Mouse (Mus musculus): ENCODE results near the gene Stradb. TPM values are rescaled to one million over a fixed set of nuclear protein-coding genes. Genes with fewer than 3 reads are reported as not detected.

Stradb gene
- 100 to 1,000 TPM; 134 to 135 TPM for total RNA-seq (2021)
- long read RNA-seq, experiment 1, transcript Stradb-201 (12 exons, 2,960 nt): major isoform, 97 of 119 reads
- long read RNA-seq, experiment 1, partial matches to known transcripts: 5 of 119 reads
- long read RNA-seq, experiment 1, other reads (novel, unspliced or antisense): 11 of 119 reads
- long read RNA-seq, experiment 2, transcript Stradb-201 (12 exons, 2,960 nt): major isoform, 143 of 178 reads
- long read RNA-seq, experiment 2, transcript Stradb-203 (11 exons, 2,070 nt): minor isoform, 7 of 178 reads
- long read RNA-seq, experiment 2, partial matches to known transcripts: 6 of 178 reads
- long read RNA-seq, experiment 2, other reads (novel, unspliced or antisense): 20 of 178 reads

DNA sequence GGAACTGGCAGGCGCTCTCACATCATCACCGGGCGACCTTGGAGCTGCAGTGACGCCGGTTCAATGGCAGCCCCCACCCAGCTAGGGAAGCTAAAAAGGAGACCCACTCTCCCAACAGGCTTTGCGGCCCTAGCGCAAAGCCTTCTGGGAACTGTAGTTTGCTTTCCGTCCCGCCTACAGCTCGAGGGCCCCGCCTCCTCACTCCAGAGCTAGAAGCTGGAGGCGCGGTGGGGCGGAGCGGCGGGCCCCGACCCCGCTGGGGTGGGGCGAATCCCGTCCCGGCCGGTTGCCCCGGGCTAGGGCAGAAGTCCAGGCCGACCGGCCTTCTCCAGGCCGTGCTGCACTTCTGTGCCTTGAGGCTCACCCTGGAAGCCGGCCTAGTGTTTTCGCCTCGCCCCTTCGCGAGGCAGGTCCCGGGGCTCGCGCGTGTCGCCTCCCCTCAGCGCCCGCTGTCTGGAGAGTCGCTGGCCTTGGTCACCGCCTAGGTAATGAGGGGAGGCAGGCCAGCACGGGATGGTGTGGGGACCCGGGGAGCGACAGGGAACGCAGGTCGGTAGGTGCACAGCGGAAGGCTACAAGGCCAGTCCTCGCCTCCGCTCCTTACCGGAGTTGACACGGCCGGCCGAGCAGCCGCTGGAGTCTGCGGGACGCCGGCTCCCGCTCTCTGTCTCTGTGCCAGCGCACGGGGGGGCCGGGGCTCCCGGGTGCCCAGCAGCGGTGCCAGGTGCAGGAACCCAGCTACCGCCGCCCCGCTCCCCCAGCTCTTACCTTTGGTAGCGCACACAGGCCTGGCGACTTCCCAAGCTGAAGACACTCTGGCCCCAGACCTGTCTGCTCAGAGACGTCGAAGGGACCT, at the start of gene Stradb, which contains the start of gene Trak2:
Gene Stradb, plus strand, starts transcription at position 157 of the 856 bp plus-strand sequence.
Gene Trak2, minus strand, starts transcription at position 65 of the 856 bp plus-strand sequence.
- intact Hi-C loops (cut with DNase I): no loop called here
- DNase-seq: peak; percentile 90 to 91

DNA sequence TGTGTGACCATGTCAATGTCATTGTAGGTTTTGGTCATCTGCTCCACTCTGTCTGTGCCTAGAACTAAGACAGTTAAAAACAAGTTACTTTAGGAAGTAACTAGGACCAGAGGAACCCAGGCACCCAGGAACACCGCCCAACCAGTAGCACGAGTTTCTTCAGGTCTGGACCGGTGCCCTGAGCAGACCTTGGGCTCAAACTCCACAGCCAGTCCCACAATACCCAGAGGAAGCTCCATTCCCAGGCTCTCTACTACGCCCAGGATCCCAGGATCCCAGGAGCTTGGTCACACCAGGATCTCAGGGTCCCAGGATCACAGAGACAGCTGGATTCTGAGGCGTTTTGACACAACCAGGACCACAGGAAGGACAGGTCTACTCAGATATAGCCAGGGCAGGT, 46.7 kb upstream of the Stradb start:
- no peak for DNase-seq
- intact Hi-C loops (cut with DNase I): no loop called here

DNA sequence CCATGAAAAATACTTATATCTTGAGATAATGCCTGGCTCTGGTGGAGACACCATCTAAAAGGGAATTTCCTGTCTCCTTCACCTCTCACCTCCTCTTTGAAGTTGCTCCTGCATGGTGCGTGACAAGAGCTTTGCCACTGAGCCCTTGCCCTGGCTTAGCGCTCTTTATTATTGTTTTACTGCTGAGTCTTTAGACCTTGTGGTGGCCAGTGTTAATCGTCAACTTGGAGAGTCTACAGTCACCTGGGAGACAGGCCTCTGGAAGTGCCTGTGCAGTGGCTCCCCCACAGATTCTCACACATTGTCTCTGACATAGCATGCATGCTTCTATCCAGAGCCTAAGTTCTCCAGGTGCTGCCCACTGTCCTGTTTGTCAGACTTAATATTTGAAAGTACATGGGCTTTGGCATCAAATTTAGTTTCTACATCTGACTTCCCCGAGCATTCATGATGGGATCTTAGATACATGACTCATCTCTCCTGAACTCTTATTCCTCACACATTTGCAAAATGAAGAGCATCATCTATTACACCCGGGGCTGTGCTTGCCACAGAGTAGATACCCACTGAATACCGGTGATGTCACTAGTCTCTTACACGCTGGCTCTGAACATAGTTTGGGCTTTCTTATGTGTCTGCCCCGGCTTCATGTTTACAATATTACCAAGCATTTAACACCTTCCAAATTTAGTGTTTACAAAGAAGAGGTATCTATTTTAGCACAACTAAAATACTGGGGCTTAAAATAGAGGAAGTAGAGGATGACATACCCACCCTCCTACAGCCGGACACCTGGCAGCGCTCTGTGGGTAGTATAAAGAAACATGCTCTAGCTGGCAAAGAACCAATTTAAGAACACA, 36.3 kb upstream of the Stradb start:
- intact Hi-C loops (cut with DNase I): no loop called here

DNA sequence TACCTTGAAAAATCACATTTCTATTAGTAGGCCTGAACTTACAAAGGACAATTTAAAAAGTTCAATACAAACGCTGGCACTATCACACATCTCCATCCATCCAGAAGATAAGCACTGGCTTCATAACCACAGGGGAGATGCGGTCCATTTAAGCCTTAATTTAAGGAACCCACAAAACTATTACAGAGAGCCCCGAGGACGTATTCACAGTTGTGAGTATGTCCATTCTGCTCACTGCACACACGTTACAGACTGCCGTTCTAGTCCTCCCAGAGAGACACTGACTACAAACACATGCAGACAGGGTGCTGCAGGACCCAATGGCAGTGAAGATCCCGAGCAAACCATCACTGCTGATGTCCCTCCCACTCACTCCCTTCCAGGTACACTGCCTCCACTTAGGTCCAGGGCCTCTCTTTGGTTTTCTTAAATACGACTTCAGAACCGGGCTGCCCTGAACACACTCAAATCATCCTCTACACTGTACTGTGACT, 35.7 kb upstream of the Stradb start:
- intact Hi-C loops (cut with DNase I): no loop called here
- DNase-seq: no peak

More for the DNA sequence above, 36.3 kb upstream of the Stradb start:
- no peak for DNase-seq

DNA sequence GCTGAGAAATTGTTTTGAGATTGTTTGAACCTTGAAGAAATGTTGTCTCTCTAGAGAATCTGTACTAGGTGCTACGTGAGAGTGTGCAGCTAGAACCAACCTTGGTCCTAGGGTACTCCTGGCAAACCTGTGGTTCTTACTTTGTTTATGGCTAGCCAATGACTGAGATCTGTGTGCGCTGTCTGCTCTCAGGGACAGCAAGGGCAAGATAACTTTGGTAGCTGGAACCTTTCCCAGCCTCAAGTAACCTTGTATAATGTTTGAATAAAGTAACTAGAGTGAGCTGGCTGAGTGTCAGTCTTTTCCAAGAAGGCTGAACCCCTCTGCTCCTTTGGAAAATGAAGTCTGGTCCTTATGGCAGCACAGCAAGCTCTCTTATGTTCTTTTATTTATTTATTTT, 27.8 kb upstream of the Stradb start:
- no peak for DNase-seq
- intact Hi-C loops (cut with DNase I): no loop called here

DNA sequence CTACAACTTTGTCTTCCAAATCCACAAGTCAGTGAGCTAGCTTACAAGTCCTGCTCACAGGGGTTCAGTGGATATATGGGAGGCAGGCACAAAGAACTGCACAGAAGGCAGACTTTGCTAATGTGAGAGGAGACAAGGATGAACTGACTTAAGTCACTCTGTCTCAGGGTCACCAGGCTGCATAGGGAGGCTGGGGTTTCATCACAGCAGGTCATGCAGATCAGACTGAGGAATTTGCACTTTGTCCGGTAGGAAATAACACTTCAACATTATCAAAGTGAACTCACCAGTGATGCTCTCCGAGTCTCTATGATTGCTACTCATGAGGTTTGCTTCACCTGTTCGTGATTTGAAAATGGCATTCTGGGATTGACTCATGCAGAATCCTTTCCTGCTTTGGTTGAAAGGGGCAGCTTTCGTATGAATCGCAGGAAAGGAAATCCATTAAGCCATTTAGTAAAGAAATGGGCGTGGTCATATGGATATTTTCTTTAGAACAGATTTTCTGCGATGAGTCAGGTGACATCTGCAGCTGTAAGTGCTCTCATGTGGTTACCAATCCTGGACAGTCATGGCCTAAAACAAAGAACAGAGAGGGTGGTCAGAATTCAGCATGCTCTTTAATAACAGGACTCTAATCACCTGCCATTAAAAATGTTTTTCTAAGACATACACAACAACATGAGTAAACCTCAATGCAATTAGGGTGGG, 27.2 kb upstream of the Stradb start:
- no peak for DNase-seq
- intact Hi-C loops (cut with DNase I): no loop called here

DNA sequence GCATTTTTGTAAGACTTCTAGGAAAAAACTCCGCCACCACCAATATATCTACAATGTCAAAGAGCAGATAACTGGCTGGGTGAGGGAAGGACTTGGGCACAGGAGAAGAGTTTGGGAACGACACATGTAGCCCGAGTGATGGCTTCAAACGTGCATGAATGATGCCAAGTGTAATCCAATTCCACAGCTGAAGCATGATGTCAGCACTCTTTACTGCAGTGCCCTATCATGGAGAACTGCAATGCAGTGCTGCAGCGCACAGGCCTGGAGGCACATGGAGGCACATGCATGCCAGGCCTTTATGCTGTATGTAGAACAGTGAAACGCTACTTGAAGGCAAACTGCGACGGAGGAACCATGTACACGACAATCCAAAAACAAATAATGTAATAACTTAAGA, 26.6 kb upstream of the Stradb start:
- intact Hi-C loops (cut with DNase I): no loop called here
- no peak for DNase-seq

DNA sequence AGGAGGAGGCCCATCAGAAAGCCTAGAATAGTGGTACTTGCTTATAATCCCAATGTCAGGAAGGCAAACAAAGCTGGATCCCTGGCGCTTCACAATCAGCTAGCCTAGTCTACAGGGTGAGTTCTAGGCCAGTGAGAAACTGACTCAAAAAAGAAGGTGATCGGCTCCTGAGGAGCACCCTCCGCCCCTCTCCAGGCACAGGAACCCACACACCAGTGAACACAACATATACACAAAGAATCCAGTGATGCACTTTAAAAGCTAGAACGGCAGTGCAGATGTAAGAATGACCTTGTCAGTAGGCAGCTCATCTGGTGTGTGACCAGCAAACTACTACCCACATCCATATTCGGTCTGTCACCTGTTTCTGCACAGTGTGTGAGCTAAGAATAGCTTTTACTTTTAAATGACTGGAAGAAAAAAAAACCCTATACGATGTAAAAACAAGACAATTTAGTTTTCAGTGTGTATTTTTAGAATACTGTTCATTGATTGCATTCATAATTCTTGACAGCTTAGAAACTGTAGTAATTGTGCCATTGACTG, 23.7 kb upstream of the Stradb start:
- DNase-seq: no peak
- intact Hi-C loops (cut with DNase I): no loop called here

DNA sequence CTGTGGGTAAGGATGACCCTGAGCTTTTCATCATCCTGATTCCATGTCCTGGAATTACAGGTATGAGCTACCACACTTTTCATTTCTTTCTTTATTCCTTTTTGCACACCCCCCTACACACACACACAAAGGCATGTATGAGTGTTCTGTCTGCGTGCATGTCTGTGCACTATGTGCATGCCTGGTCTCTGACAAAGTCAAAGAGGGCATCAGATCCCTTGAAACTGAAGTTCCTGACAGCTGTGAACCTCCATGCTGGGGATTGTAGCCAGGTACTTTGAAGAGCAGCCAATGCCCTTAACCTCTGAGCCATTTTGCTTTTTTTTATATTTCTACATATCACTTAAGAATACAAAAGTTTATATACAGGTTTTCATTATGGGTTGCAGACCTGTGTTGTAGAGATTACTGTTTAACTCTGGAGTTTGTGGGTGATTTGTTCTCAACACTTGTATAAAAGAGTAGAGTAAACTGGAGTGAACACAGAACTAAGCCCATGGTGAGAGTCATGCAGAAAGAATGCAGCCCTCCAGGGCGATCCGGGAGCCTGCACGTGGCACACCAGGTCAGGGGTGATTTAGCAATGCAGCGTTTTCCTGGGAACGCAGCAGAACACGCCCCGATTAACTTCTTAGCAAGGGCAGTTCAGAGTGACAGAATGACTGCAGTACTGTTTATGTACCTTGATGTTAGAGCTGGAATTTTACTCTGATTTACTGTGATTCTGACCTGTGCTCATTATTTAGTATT, 22.2 kb upstream of the Stradb start:
- intact Hi-C loops (cut with DNase I): no loop called here
- DNase-seq: peak in 1 of 2 experiments; percentile 16

DNA sequence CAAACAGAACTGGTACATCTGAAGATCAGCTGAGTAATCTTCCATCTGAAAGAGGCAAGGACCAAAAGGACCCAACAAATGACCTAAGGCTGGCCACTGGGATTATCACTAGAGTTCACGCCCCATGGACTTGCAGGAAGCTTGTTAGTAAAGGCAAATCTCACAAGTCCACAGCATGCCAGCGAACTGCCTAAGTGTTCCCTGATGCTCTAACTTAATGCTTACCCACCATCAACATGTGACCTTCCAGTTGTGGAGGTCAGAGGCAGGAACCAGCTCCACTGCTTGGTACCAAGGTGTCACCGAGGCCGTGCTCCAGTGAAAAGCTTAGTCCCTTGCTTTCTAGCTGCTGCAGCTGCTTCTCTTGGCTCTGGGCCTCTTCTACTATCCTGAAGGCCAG, 21.5 kb upstream of the Stradb start:
- intact Hi-C loops (cut with DNase I): no loop called here

DNA sequence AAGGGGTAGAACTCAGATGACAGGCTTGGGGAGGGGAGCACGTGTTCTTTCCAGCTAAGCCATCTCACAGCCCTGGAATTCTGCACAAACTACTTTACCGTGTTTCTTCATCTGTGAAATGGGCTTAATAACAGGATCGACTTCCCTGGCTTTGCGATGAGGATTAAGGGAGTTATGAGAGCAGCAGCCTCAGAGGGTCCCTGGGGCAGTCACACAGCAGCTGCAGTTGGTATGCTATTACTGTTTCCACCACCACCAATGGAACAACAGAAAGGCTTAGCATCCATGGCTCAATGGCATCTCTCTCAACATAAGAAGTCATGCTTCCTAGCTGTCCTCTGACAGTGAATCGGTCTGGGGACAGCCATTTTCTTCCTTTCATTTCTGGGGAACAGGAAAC, 20.8 kb upstream of the Stradb start:
- intact Hi-C loops (cut with DNase I): no loop called here
- no peak for DNase-seq

More for the DNA sequence above, 21.5 kb upstream of the Stradb start:
- peak in 1 of 2 experiments; percentile 20 for DNase-seq

DNA sequence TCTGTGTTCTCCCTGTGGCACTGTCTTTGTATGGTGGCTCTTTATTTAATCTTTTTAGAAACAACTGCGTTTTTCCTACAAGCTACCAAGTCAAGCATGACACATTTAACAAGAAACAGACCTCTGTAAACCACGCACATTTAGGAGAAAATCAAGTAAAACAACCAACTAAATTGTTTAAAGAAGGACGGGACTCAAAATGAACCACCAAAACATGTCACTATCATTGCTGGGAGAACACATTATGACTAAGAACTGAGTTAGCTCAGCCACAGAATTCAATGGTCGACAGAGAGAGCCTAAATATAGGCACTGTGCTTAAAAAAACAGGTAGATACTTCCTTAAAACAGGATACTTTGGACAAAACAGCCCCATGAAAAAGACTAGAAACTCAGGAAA, 20.3 kb upstream of the Stradb start:
- DNase-seq: no peak
- intact Hi-C loops (cut with DNase I): no loop called here

DNA sequence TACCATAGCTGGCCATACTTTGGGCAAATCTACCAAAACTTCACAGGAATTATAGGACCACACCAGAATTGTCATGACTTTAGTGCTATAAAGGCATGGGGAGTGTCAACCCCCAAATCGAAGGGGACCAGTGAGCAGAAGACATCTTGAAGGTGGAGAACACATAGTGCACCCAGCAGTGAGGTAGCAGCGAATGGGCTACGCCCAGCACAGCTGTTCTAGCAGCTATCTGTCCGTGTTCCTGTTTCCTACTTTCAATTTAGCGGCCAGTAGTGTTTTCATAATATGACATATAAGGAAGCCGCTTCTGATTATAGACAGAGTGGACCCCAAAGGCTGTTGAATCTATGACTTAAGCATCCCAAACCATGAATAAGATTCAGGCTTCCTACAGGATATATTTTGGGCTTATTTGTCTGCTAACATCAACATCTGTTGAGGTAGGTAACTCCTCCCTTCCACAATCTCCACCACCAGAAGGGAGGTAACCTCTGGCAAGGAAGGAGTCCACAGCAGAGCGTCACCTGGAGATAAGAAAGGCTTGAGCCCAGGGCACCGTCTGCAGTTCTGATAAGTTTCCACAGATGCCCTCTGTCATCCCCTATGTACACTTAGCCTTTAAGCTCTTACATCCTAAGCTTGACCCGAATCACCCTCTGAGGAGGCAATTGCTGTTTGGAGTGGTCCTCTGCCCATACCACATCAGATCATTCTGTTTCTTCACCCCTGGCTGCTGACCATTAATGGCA, 19.5 kb upstream of the Stradb start:
- DNase-seq: no peak
- intact Hi-C loops (cut with DNase I): no loop called here

DNA sequence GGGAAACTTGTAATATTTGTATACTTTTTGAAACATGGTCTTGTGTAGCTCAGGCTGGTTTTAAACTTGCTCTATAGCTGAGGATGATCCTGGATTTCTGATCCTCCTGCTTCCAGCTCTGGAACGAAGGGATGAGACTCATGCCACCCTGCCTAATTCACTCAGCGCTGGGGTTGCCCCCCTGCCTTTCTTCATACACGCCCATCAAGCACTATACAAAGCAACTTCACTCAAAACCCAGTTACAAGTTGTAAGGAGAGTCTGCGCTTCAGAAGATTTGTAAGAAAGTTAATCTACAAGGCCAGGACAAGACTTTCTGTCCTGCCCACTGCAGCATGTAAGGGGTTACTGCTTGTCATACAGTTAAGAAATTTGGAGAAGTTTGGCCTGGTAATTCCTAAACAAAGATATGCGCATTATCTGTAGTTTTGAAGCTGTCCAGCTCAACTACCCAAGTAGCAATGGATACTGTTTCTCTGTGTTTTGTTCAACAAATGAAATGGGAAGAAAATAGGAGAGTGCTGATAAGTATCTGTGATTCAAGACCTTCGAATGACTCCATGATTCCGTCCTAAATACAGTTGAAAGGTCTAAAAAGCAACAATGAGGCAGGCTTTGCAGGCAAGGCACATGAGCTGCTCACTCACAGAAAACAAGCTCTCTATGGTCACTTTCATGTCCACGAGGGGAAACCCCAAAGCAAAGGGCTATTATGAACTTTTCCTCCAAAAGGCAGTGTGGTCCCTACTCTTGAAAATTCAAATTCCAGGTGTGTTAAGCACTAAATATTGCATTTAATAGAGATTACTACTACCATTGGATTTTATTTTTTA, 18.5 kb upstream of the Stradb start:
- intact Hi-C loops (cut with DNase I): no loop called here
- DNase-seq: no peak

DNA sequence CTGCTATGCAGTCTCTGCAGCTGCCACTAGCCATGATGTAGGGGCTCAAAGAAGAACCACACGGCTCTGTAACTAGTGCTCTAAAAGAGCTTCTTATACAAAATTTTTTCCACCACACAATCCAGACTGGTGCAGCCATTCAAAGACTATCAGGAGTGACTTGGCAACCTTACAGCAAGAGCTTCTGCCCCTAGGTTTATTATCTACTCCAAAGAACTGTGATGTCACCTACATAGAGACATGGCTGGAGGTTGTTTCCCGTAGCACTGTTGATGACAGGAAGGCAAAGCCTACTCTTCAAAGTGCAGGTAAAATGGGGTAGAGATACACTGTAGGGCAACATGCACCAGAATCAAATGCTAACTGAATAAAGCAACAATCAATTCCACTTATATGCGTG, 17.6 kb upstream of the Stradb start:
- intact Hi-C loops (cut with DNase I): no loop called here
- DNase-seq: no peak

DNA sequence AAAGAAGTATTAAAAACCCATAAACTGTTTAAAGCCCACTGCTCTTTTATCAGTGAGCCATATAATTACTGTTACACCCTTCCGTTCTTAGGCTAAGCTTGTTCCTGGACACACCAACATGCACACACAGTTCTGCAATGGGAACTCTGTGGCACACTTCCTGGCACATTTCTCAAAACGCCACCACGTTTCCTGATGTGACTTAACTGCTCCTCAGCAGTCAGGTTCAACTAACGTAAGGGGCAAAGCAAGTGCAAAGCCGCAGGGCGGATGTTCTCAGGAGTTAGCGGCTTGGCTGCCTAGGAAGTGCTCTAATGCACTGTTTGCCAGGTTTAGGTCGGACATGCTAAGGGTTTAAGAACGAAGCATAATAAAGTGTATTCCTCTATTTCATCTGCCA, 17.1 kb upstream of the Stradb start:
- no peak for DNase-seq
- intact Hi-C loops (cut with DNase I): no loop called here

DNA sequence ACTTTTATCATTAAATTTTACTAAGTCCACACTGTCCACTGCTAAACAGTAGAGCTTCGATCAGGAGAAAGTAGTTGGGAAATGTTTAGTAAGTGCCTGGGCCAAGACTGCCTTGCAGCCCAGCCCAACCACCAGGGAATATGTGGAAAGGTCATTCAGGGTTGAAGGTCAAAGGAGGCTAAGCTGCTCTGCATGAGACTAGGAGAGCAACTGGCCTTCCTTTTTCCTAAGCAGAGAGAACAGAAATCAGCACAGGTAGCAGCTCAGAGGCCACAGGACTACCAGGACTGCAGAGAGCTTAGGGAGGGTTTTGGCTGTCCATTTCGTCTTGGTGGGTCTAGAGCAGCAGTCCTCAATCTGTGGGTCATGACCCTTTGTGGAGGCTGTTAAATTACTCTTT, 15.4 kb upstream of the Stradb start:
- DNase-seq: peak in 1 of 2 experiments; percentile 27
- intact Hi-C loops (cut with DNase I): no loop called here

Data from gastrocnemius, postnatal 36 days (tissue).